Mouse (Mus musculus) MEL (cell line): ENCODE data around the gene Rbm26.

ENCODE experiments used
- BHLHE40 ChIP-seq: IDR thresholded peaks from 2 replicates; pipeline ENCODE4 v1.6.1; 2012; ENCODE audit warnings: low read depth, mild to moderate bottlenecking, inconsistent platforms, low read length, improper control_type of control experiment, borderline replicate concordance
- CTCF ChIP-seq, 3 experiments: IDR thresholded peaks in 2 of 3; conservative IDR thresholded peaks in 1 of 3; 2 replicates each; pipeline ENCODE4 v1.5.1; 2011 to 2012; ENCODE audit warnings: low read length in 3 of 3, low read depth in 2 of 3, mild to moderate bottlenecking in 2 of 3, improper control_type of control experiment in 1 of 3, inconsistent platforms in 1 of 3, mixed read lengths in 1 of 3, moderate library complexity in 1 of 3; ENCODE audit not compliant: control insufficient read depth in 1 of 3, insufficient read depth in 1 of 3, poor library complexity in 1 of 3, severe bottlenecking in 1 of 3
- E2F4 ChIP-seq: IDR thresholded peaks from 2 replicates; pipeline ENCODE4 v1.6.1; 2011; ENCODE audit warnings: low read depth, low read length, improper control_type of control experiment, borderline replicate concordance
- ELF1 ChIP-seq: IDR thresholded peaks from 2 replicates; pipeline ENCODE4 v1.6.1; 2014; ENCODE audit warnings: low read depth, mild to moderate bottlenecking, inconsistent platforms, low read length, improper control_type of control experiment, moderate library complexity
- EP300 ChIP-seq, 2 experiments: IDR thresholded peaks; 2 replicates each; pipeline ENCODE4 v1.6.1; 2011; ENCODE audit warnings: improper control_type of control experiment in 2 of 2, low read length in 2 of 2, low read depth in 1 of 2, mild to moderate bottlenecking in 1 of 2
- GABPA ChIP-seq: IDR thresholded peaks from 2 replicates; pipeline ENCODE4 v1.6.1; 2012; ENCODE audit warnings: low read depth, mild to moderate bottlenecking, inconsistent platforms, low read length, improper control_type of control experiment, moderate library complexity
- GATA1 ChIP-seq: IDR thresholded peaks from 2 replicates; pipeline ENCODE4 v1.6.1; 2011; ENCODE audit warnings: low read depth, low read length, improper control_type of control experiment
- MAFK ChIP-seq: IDR thresholded peaks from 2 replicates; pipeline ENCODE4 v1.6.1; 2011; ENCODE audit warnings: low read depth, mild to moderate bottlenecking, low read length, improper control_type of control experiment, borderline replicate concordance
- MAX ChIP-seq: IDR thresholded peaks from 2 replicates; pipeline ENCODE4 v1.6.1; 2011; ENCODE audit warnings: low read length, improper control_type of control experiment
- POLR2A ChIP-seq, 2 experiments: IDR thresholded peaks; 2 replicates each; pipeline ENCODE4 v1.6.1; 2011 to 2012; ENCODE audit warnings: low read length in 2 of 2, mild to moderate bottlenecking in 2 of 2, control low read depth in 1 of 2, improper control_type of control experiment in 1 of 2, low read depth in 1 of 2, moderate library complexity in 1 of 2; ENCODE audit not compliant: control insufficient read depth in 1 of 2, insufficient read depth in 1 of 2, poor library complexity in 1 of 2
- TCF12 ChIP-seq: IDR thresholded peaks from 2 replicates; pipeline ENCODE4 v1.6.1; 2014; ENCODE audit warnings: low read depth, mild to moderate bottlenecking, inconsistent platforms, low read length, improper control_type of control experiment, moderate library complexity
- USF1 ChIP-seq: IDR thresholded peaks from 2 replicates; pipeline ENCODE4 v1.6.1; 2014; ENCODE audit warnings: low read depth, mild to moderate bottlenecking, inconsistent platforms, low read length, improper control_type of control experiment, moderate library complexity
- USF2 ChIP-seq, 2 experiments: IDR thresholded peaks; 2 replicates each; pipeline ENCODE4 v1.6.1; 2011 to 2012; ENCODE audit warnings: improper control_type of control experiment in 2 of 2, low read length in 2 of 2, borderline replicate concordance in 1 of 2, inconsistent platforms in 1 of 2, low read depth in 1 of 2, mild to moderate bottlenecking in 1 of 2; ENCODE audit not compliant: insufficient read depth in 1 of 2
- ZNF384 ChIP-seq: IDR thresholded peaks from 2 replicates; pipeline ENCODE4 v1.6.1; 2012; ENCODE audit warnings: low read depth, mild to moderate bottlenecking, inconsistent platforms, low read length, improper control_type of control experiment

- TF ChIP-seq CTCF (IDR thresholded peaks at IDR 0.05 in 2 of 3, conservative IDR thresholded peaks at IDR 0.05 in 1 of 3; ENCODE audit: control insufficient read depth in 1 of 3, insufficient read depth in 1 of 3, low read depth in 2 of 3, low read length in 3 of 3, poor library complexity in 1 of 3, severe bottlenecking in 1 of 3) (no peak), ELF1 (no peak), MAFK (no peak), E2F4 (no peak), USF2 (IDR thresholded peaks at IDR 0.05; ENCODE audit: borderline replicate concordance in 1 of 2, insufficient read depth in 1 of 2, low read depth in 1 of 2, low read length in 2 of 2) (no peak), MAX (no peak), BHLHE40 (no peak), TCF12 (no peak), USF1 (no peak), EP300 (IDR thresholded peaks at IDR 0.05; ENCODE audit: low read depth in 1 of 2, low read length in 2 of 2) (no peak), POLR2A (IDR thresholded peaks at IDR 0.05; ENCODE audit: control insufficient read depth in 1 of 2, insufficient read depth in 1 of 2, low read depth in 1 of 2, low read length in 2 of 2, poor library complexity in 1 of 2) (no peak), GABPA (no peak), GATA1 (no peak), ZNF384 (no peak)
Observed at GRCm38 (mm10) chr14:105115402-105115801, 61.7 kb downstream of the Rbm26 start.
